Mouse (Mus musculus) lung, embryonic 16.5 days (tissue): ENCODE results near the gene Ncoa3. TPM values are rescaled to one million over a fixed set of nuclear protein-coding genes. Genes with fewer than 3 reads are reported as not detected.

Experiments used
- ATAC-seq: fragments of 200-750 bp; cut with Nextera tagmentation; 2 replicates; pipeline ENCODE4 v1.8.0; 2017; ENCODE audit warnings: low read depth, mild to moderate bottlenecking, moderate library complexity
- H3K27ac ChIP-seq: fragments of 300-500 bp; sonication (generic); 2 replicates; pipeline ENCODE4 v1.5.1; 2014; ENCODE audit warnings: mild to moderate bottlenecking, control low read depth, low read length
- H3K27me3 ChIP-seq: fragments of 300-500 bp; sonication (generic); 2 replicates; pipeline ENCODE4 v1.6.1; 2014; ENCODE audit warnings: low read depth, low read length, mixed read lengths; ENCODE audit not compliant: control insufficient read depth, insufficient read depth
- H3K36me3 ChIP-seq: fragments of 300-500 bp; sonication (generic); 2 replicates; pipeline ENCODE4 v1.6.1; 2014; ENCODE audit warnings: low read length; ENCODE audit not compliant: control insufficient read depth, insufficient read depth
- H3K4me1 ChIP-seq: fragments of 300-500 bp; sonication (generic); replicated peaks from 2 replicates; pipeline ENCODE4 v1.6.1; 2014; ENCODE audit warnings: low read length, mixed read lengths; ENCODE audit not compliant: control insufficient read depth, insufficient read depth
- H3K4me2 ChIP-seq: fragments of 300-500 bp; sonication (generic); 2 replicates; pipeline ENCODE4 v1.6.1; 2014; ENCODE audit warnings: low read depth, low read length, control low read depth
- H3K4me3 ChIP-seq: fragments of 300-500 bp; sonication (generic); 2 replicates; pipeline ENCODE4 v1.5.1; 2014; ENCODE audit warnings: mild to moderate bottlenecking, low read length, control low read depth
- H3K9ac ChIP-seq: fragments of 300-500 bp; sonication (generic); 2 replicates; pipeline ENCODE4 v1.6.1; 2014; ENCODE audit warnings: low read length, control low read depth
- H3K9me3 ChIP-seq: fragments of 300-500 bp; sonication (generic); 2 replicates; pipeline ENCODE4 v1.6.1; 2016; ENCODE audit warnings: low read length; ENCODE audit not compliant: control insufficient read depth
- WGBS: fragments of 180-500 bp; shearing (Covaris S2); extraction: QIAGEN DNeasy Blood & Tissue Kit; methylation state at CpG from one replicate; pipeline ENCODE4 v1.1.7; 2014; 5-methylcytosine and 5-hydroxymethylcytosine counted together
- polyA plus RNA-seq: library from polyadenylated mRNA; unstranded; fragments of >200 nt; fragmentation: Nextera tagmentation; extraction: Ambion mirVana; gene quantifications from 2 replicates; pipeline ENCODE4 v1.2.1, GENCODE M21; 2015

Gene Ncoa3
- polyA plus RNA-seq, 1 experiment from 2014 or later = 12.1 TPM

GRCm38 (mm10) chr2:166100309-166101262 lies 108.2 kb downstream of the Ncoa3 start:
- Histone ChIP-seq H3K36me3 (no peaks in the 10 kb centered on the region), H3K4me1 (no peaks in the 10 kb centered on the region), H3K9me3 (no peaks in the 10 kb centered on the region), H3K4me3 (no peak overlapping the region), H3K27me3 (no peaks in the 10 kb centered on the region), H3K4me2 (no peak overlapping the region), H3K27ac (no peak overlapping the region), H3K9ac (no peak overlapping the region)
- WGBS = 72% methylated on average over 21 of the region's 21 CpGs
- ATAC-seq = no peak

DNA sequence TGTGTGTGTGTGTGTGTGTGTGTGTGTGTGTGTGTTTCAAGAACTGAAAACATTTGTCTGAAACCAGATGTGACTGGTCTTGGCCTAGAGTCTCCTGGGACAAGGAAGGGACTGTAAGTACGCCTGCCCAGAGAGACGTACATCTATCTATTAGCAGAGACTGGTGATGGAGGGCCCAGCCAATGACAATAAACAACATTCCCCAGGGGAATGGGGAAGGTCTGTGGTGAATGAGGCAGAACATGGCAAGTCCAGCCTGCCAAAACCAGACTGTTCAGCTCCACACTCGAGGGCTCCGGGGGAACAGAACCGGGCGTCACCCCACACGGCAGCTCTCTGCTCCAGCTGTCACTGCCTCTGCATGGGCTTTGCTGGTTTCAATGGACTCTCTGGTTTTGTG lies 110.5 kb downstream of the Ncoa3 start:
- 65% methylated on average over 7 of the region's 7 CpGs for WGBS
- Histone ChIP-seq H3K9me3 (no peaks in the 10 kb centered on the region), H3K4me2 (no peak overlapping the region), H3K27ac (no peak overlapping the region), H3K4me1 (no peaks in the 10 kb centered on the region), H3K4me3 (no peak overlapping the region), H3K27me3 (no peaks in the 10 kb centered on the region), H3K9ac (no peak overlapping the region), H3K36me3 (no peaks in the 10 kb centered on the region)
- ATAC-seq = no peak

GRCm38 (mm10) chr2:166105911-166106310 lies 113.5 kb downstream of the Ncoa3 start:
- no peaks in the 10 kb centered on the region for H3K36me3 ChIP-seq
- ATAC-seq = no peak
- H3K4me1 ChIP-seq = no peaks in the 10 kb centered on the region
- no peak overlapping the region for H3K9ac ChIP-seq
- H3K4me2 ChIP-seq = no peak overlapping the region
- H3K4me3 ChIP-seq = no peak overlapping the region
- no peaks in the 10 kb centered on the region for H3K9me3 ChIP-seq
- no peaks in the 10 kb centered on the region for H3K27me3 ChIP-seq
- WGBS = 74% methylated on average over 9 of the region's 9 CpGs
- H3K27ac ChIP-seq = no peak overlapping the region

GRCm38 (mm10) chr2:166106631-166107030 lies 114.2 kb downstream of the Ncoa3 start:
- Histone ChIP-seq H3K27ac (no peak overlapping the region), H3K4me1 (no peaks in the 10 kb centered on the region), H3K36me3 (no peaks in the 10 kb centered on the region), H3K9ac (no peak overlapping the region), H3K27me3 (no peaks in the 10 kb centered on the region), H3K4me2 (no peak overlapping the region), H3K9me3 (no peaks in the 10 kb centered on the region), H3K4me3 (no peak overlapping the region)
- 69% methylated on average over 2 of the region's 2 CpGs for WGBS
- ATAC-seq = no peak

GRCm38 (mm10) chr2:166107911-166108310 lies 115.5 kb downstream of the Ncoa3 start:
- Histone ChIP-seq H3K4me1 (no peaks in the 10 kb centered on the region), H3K27ac (no peak overlapping the region), H3K9ac (no peak overlapping the region), H3K27me3 (no peaks in the 10 kb centered on the region), H3K4me2 (no peak overlapping the region), H3K4me3 (no peak overlapping the region), H3K36me3 (no peaks in the 10 kb centered on the region), H3K9me3 (no peaks in the 10 kb centered on the region)
- 81% methylated on average over 5 of the region's 5 CpGs for WGBS
- ATAC-seq = no peak

- 25% methylated on average over 4 of the region's 4 CpGs for WGBS
- no peaks in the 10 kb centered on the region for H3K36me3 ChIP-seq
- H3K27me3 ChIP-seq = no peaks in the 10 kb centered on the region
- no peaks in the 10 kb centered on the region for H3K9me3 ChIP-seq
- H3K4me2 ChIP-seq = no peak overlapping the region
- no peak overlapping the region for H3K9ac ChIP-seq
- no peak overlapping the region for H3K27ac ChIP-seq
- no peak overlapping the region for H3K4me3 ChIP-seq
- H3K4me1 ChIP-seq = no peaks in the 10 kb centered on the region
- ATAC-seq = peak; percentile 43; the same call in 1 of the 2 replicates
Measured at GRCm38 (mm10) chr2:166108326-166108725, 115.9 kb downstream of the Ncoa3 start.

GRCm38 (mm10) chr2:166110764-166111163 lies 118.3 kb downstream of the Ncoa3 start:
- H3K27ac ChIP-seq = no peak overlapping the region
- 75% methylated on average over 8 of the region's 8 CpGs for WGBS

DNA sequence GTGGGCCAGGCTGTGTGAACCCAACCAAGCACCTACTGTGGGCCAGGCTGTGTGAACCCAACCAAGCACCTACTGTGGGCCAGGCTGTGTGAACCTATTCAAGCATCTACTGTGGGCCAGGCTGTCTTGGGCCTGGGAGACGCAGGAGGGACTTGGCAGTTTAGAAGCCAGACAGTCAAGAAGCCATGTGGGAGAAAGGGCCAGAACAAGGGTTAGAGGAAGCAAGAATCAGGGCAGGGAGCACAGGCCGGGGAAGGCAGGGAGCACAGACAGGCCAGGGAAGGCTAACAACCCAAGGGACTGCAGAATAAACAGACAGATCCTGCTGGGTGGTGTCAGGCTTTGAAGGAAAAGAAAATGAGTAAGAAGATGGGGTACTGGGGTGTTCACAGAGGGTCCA lies 118.8 kb downstream of the Ncoa3 start:
- WGBS = 75% methylated on average over 2 of the region's 2 CpGs
- no peak for ATAC-seq
- H3K4me2 ChIP-seq = no peak overlapping the region
- no peaks in the 10 kb centered on the region for H3K27me3 ChIP-seq
- H3K9me3 ChIP-seq = no peaks in the 10 kb centered on the region
- no peak overlapping the region for H3K4me3 ChIP-seq
- H3K36me3 ChIP-seq = no peaks in the 10 kb centered on the region
- no peak overlapping the region for H3K27ac ChIP-seq
- no peaks in the 10 kb centered on the region for H3K4me1 ChIP-seq
- H3K9ac ChIP-seq = no peak overlapping the region

More at GRCm38 (mm10) chr2:166110764-166111163, 118.3 kb downstream of the Ncoa3 start:
- Histone ChIP-seq H3K9me3 (no peaks in the 10 kb centered on the region), H3K36me3 (no peaks in the 10 kb centered on the region), H3K4me3 (no peak overlapping the region), H3K4me2 (no peak overlapping the region), H3K4me1 (no peaks in the 10 kb centered on the region), H3K27me3 (no peaks in the 10 kb centered on the region), H3K9ac (no peak overlapping the region)
- ATAC-seq = no peak

DNA sequence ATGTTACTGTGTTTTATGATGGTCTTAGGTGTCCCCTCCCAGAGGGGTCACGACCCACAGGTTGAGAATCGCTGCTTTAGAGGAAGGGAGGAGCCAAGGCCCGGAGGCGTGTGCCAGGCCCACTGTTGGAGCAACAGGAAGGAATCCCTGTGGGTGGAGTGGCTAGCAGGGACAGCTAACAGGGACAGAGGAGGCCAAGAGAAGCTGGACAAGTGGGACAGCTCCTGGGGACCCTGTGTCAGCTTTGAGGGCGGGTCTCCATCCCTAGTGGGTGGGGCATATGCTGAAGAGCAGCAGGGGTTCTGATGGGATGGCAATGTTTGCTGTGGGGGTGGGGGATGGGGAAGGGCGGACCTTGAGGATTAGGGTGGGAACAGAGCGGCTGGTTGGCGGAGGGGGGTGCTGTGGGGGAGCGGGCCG lies 119.4 kb downstream of the Ncoa3 start:
- no peaks in the 10 kb centered on the region for H3K9me3 ChIP-seq
- H3K36me3 ChIP-seq = no peaks in the 10 kb centered on the region
- no peak overlapping the region for H3K4me3 ChIP-seq
- WGBS = 52% methylated on average over 10 of the region's 10 CpGs
- H3K27me3 ChIP-seq = no peaks in the 10 kb centered on the region
- no peak for ATAC-seq
- no peak overlapping the region for H3K27ac ChIP-seq
- H3K9ac ChIP-seq = no peak overlapping the region
- H3K4me2 ChIP-seq = no peak overlapping the region
- H3K4me1 ChIP-seq = no peaks in the 10 kb centered on the region
